Mouse (Mus musculus) megakaryocyte, embryonic 14.5 days (primary cell): Measurements from ENCODE around the gene Tex50.

Experiments used
- FLI1 ChIP-seq: IDR thresholded peaks from 2 replicates; pipeline ENCODE4 v1.6.1; 2012; ENCODE audit warnings: low read length, inconsistent platforms, mixed read lengths
- GATA1 ChIP-seq: IDR thresholded peaks from 3 replicates; pipeline ENCODE4 v1.6.1; 2012; ENCODE audit warnings: mixed read lengths, low read length, inconsistent platforms, borderline replicate concordance

DNA sequence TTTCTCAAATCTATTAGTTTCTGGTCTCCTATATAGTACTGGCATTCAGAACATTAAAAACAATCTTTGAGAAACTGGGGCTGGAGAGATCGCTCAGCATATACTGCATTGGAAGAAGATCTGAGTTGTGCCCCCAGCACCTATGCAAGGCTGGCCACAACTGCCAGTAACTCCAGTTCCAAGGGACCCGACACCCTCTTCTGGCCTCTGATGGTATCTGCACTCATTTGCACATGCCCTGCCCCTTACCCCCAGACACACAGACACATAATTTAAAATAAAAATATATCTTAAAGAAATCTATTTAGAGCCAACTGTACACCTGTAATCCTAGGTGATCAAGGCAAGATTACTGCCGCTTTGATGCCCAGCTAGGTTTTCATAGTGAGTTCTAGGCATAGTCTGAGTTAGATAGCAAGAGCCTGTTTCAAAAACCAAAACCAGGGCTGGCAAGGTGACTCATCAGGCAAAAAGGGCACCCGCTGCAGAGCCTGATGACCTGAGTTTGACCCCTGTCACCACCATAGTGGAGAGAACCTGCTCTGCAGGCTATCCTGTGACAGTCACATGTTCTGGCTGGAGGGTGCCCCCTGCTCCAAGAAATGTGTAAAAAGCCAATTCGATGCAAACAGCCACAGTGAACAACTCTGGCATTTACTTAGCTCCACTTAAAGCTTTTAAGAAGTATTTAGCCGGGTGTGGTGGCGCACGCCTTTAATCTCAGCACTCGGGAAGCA lies 18.9 kb downstream of the Tex50 start:
- TF ChIP-seq GATA1 (no peak), FLI1 (no peak)
